Mouse (Mus musculus): ENCODE measurements around the gene Arvcf. TPM values are rescaled to one million over a fixed set of nuclear protein-coding genes. Genes with fewer than 3 reads are reported as not detected.

Gene Arvcf
- polyA plus RNA-seq, 1 experiment from 2014 or later: 19.5 TPM

DNA sequence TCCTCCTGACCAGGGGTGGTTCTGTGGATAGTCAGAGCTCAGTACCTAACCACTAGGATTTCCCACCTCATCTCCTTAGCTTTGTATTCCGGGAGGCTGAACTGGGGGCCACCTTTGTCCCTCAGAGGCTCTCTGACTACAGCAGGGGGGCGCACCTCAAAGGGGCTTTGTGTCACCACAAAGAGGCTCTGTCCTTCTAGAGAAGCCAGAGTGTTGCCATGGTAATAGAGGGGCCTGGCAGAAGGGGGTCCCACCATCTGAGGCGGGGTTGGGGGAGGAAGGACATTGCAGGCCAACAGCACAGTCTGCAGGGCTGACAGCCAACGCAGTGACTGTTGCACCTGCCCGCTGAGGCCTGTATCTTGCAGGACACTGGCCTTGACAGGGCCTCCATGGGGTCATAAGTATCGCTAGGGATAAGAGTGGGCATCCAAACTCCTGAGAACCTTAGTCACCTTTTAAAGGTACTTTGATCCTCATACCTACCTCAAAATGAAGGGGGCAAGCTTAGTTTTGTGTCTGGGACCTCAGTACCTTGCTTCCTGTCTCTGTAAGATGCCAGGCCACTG is 32.6 kb downstream of the Arvcf start:
- Histone ChIP-seq H3K4me2 (no peak overlapping the region), H3K9me3 (replicated peaks; ENCODE audit: control insufficient read depth, low read length) (no peaks in the 10 kb centered on the region), H3K9ac (ENCODE audit: low read depth, low read length) (no peak overlapping the region), H3K4me1 (ENCODE audit: control insufficient read depth, insufficient read depth, low read length) (peaks cover 18% of the 10 kb centered on the region), H3K4me3 (ENCODE audit: low read depth, low read length) (no peak overlapping the region), H3K27ac (ENCODE audit: low read depth, low read length) (no peak overlapping the region), H3K36me3 (ENCODE audit: control insufficient read depth, insufficient read depth, low read length) (no peaks in the 10 kb centered on the region), H3K27me3 (ENCODE audit: control insufficient read depth, insufficient read depth, low read length) (no peaks in the 10 kb centered on the region)
- 53% methylated on average over 6 of the region's 6 CpGs for whole genome bisulfite sequencing (ENCODE audit: insufficient replicate concordance)
- ATAC-seq (replicated peaks; ENCODE audit: insufficient number of reproducible peaks, low FRiP score, low TSS enrichment): no peak

DNA sequence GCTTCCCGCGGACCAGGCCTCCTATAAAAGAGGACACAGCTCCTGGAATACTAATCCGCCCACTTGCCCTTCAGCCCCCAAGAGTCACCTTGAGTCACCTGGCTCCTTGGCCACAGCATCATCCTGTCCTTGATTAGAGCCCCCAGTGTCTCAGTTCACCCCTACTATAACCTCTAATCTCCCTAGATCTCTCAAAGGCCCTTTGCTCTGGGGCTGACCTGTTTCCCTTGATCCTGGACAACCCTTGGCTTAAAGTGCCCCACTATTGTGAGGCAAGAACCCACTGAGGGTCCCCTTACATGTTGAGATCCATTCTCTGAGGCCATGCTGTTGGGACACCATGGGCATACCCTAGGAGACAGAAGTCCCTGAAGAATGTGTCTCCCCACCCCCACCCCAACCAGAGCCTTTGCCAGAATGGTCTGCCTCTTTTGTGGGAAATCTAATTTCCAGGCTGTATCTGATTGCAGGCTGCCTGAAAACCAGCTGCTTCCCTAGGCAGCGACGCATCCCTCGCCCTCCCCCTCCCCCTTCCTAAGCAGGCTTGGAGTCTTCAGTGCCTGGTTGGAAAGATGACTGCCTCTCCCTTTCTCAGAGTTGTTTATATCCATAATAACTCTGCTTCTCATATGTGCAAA is 33.8 kb downstream of the Arvcf start:
- Histone ChIP-seq H3K36me3 (ENCODE audit: control insufficient read depth, insufficient read depth, low read length) (no peaks in the 10 kb centered on the region), H3K27me3 (ENCODE audit: control insufficient read depth, insufficient read depth, low read length) (no peaks in the 10 kb centered on the region), H3K27ac (ENCODE audit: low read depth, low read length) (no peak overlapping the region), H3K4me3 (ENCODE audit: low read depth, low read length) (no peak overlapping the region), H3K9me3 (replicated peaks; ENCODE audit: control insufficient read depth, low read length) (no peaks in the 10 kb centered on the region), H3K4me2 (no peak overlapping the region), H3K9ac (ENCODE audit: low read depth, low read length) (no peak overlapping the region), H3K4me1 (ENCODE audit: control insufficient read depth, insufficient read depth, low read length) (peaks cover 16% of the 10 kb centered on the region)
- no peak for ATAC-seq (replicated peaks; ENCODE audit: insufficient number of reproducible peaks, low FRiP score, low TSS enrichment)
- 59% methylated on average over 6 of the region's 6 CpGs for WGBS (ENCODE audit: insufficient replicate concordance)

DNA sequence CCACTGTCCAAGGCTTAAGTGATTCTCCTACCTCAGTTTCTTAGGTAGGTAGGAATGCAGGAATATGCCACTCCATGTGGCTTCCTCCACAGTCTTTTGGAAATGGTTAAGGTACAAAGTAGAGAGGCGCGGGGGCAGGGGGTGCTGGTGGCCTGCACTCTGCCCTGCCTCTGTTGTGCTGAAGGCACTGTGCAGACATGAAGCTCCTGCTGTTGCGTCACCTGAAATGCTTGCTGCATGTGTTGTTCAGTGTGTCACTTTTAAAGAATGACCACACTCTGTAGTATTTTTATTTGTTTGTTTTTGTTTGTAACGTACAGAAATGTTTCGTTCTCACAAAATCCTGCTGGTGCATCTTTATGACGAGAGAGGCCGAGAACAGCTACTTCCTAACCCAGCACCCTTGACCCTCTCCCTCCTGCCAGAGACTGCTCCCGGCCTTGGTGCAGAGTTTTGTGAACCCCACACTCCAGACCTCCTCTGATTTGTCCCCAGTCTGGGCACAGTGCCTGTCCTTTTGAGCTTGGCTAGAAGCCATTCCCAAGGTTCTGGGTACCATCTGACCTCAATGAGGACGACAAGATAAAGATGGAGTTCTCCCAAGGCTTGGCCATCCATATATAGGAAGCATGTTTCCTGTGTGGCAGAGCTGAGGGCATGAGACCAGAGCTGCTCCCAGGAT is 35.2 kb downstream of the Arvcf start:
- Histone ChIP-seq H3K9ac (ENCODE audit: low read depth, low read length) (no peak overlapping the region), H3K4me3 (ENCODE audit: low read depth, low read length) (no peak overlapping the region), H3K36me3 (ENCODE audit: control insufficient read depth, insufficient read depth, low read length) (no peaks in the 10 kb centered on the region), H3K27ac (ENCODE audit: low read depth, low read length) (no peak overlapping the region), H3K27me3 (ENCODE audit: control insufficient read depth, insufficient read depth, low read length) (no peaks in the 10 kb centered on the region), H3K4me2 (no peak overlapping the region), H3K4me1 (ENCODE audit: control insufficient read depth, insufficient read depth, low read length) (peaks cover 22% of the 10 kb centered on the region), H3K9me3 (replicated peaks; ENCODE audit: control insufficient read depth, low read length) (no peaks in the 10 kb centered on the region)
- WGBS (ENCODE audit: insufficient replicate concordance): 78% methylated on average over 9 of the region's 9 CpGs
- no peak for ATAC-seq (replicated peaks; ENCODE audit: insufficient number of reproducible peaks, low FRiP score, low TSS enrichment)

DNA sequence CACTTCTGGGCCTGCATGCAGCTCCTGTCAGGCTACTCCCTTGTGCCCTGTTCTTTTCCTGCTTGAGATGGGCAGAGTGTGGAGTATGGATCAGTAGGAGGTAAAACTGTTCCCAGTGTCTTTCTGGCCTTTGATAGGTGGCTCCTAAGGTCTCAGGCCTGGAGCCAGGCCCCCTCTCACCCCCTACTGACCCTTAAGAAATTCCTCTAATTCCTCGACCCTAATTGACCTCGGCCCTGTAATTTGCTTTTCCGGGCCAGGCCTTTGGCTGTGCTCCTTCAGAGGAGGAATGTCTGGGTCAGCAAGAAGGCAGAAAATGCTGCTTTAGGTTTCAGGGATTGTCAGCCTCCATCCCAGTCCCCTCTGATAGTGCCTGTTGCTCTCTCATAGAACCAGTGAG is 35.8 kb downstream of the Arvcf start:
- Histone ChIP-seq H3K27ac (ENCODE audit: low read depth, low read length) (no peak overlapping the region), H3K4me3 (ENCODE audit: low read depth, low read length) (no peak overlapping the region), H3K4me1 (ENCODE audit: control insufficient read depth, insufficient read depth, low read length) (peaks cover 28% of the 10 kb centered on the region), H3K27me3 (ENCODE audit: control insufficient read depth, insufficient read depth, low read length) (no peaks in the 10 kb centered on the region), H3K4me2 (no peak overlapping the region), H3K9me3 (replicated peaks; ENCODE audit: control insufficient read depth, low read length) (no peaks in the 10 kb centered on the region), H3K9ac (ENCODE audit: low read depth, low read length) (no peak overlapping the region), H3K36me3 (ENCODE audit: control insufficient read depth, insufficient read depth, low read length) (no peaks in the 10 kb centered on the region)
- whole genome bisulfite sequencing (ENCODE audit: insufficient replicate concordance): 23% methylated on average over 3 of the region's 3 CpGs
- no peak for ATAC-seq (replicated peaks; ENCODE audit: insufficient number of reproducible peaks, low FRiP score, low TSS enrichment)

DNA sequence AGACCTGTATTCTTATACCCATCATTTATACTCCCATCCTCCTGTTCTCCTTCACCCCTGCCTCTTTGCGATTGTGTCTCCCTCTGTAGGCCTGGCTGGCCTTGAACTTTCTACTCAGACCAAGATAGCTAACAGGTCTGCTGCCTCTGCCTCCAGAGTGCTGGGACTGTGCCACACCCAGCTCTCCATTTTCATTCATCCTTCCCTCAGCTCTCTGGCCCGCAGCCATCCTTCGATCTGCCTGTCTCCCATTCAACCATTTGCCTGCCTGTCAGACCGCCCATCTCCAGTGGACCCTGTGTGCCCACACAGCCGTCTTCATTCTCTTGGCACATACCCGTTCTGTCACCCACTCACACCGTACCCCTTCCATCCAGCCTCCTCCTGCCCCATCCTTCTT is 36.2 kb downstream of the Arvcf start:
- Histone ChIP-seq H3K36me3 (ENCODE audit: control insufficient read depth, insufficient read depth, low read length) (no peaks in the 10 kb centered on the region), H3K27me3 (ENCODE audit: control insufficient read depth, insufficient read depth, low read length) (no peaks in the 10 kb centered on the region), H3K9me3 (replicated peaks; ENCODE audit: control insufficient read depth, low read length) (no peaks in the 10 kb centered on the region), H3K4me1 (ENCODE audit: control insufficient read depth, insufficient read depth, low read length) (peaks cover 32% of the 10 kb centered on the region), H3K4me3 (ENCODE audit: low read depth, low read length) (no peak overlapping the region), H3K4me2 (no peak overlapping the region), H3K9ac (ENCODE audit: low read depth, low read length) (no peak overlapping the region), H3K27ac (ENCODE audit: low read depth, low read length) (no peak overlapping the region)
- WGBS (ENCODE audit: insufficient replicate concordance): 85% methylated on average over 7 of the region's 7 CpGs
- no peak for ATAC-seq (replicated peaks; ENCODE audit: insufficient number of reproducible peaks, low FRiP score, low TSS enrichment)

DNA sequence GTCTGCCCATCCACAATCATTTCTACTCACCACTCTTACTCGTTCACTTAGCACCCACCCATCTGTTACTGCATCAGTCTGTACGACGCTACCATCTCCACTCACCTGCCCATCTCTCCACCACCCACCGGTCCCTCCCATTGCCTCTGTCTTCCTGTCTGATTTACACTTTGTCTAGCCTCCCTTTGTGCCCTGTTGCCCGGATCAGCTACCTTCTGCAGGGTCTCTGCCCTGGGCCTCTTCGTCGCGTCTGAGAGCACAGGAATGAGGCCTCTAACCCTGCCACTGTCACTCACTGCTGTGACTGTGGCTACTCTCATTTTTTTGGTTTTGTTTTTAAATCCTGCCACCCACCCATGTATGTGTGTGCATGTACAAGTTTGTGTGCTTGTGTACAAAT is 36.7 kb downstream of the Arvcf start:
- Histone ChIP-seq H3K27me3 (ENCODE audit: control insufficient read depth, insufficient read depth, low read length) (no peaks in the 10 kb centered on the region), H3K4me3 (ENCODE audit: low read depth, low read length) (no peak overlapping the region), H3K4me2 (no peak overlapping the region), H3K4me1 (ENCODE audit: control insufficient read depth, insufficient read depth, low read length) (peaks cover 31% of the 10 kb centered on the region), H3K9ac (ENCODE audit: low read depth, low read length) (no peak overlapping the region), H3K36me3 (ENCODE audit: control insufficient read depth, insufficient read depth, low read length) (no peaks in the 10 kb centered on the region), H3K27ac (ENCODE audit: low read depth, low read length) (no peak overlapping the region), H3K9me3 (replicated peaks; ENCODE audit: control insufficient read depth, low read length) (no peaks in the 10 kb centered on the region)
- WGBS (ENCODE audit: insufficient replicate concordance): 79% methylated on average over 8 of the region's 8 CpGs
- no peak for ATAC-seq (replicated peaks; ENCODE audit: insufficient number of reproducible peaks, low FRiP score, low TSS enrichment)

DNA sequence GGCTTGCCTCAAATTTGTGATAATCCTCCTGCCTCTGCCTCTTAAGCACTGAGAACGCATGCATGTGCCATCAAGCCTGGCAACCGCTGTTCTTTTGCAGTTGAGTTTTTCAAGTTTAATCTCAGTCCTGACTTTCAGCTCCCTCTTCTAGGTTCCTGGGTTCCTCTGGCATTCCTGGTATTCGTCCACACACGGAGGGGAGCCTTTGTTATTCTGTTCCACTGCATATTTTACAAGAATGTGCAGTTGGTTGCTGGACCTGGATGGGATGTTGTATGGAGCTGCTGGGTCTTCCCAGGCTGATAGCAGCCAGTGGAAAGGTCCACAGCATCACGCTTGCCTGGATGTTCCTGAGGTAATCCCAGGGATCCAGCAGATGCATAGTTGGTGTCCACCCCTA is 37.4 kb downstream of the Arvcf start:
- H3K27ac ChIP-seq (ENCODE audit: low read depth, low read length): no peak overlapping the region
- no peak overlapping the region for H3K4me3 ChIP-seq (ENCODE audit: low read depth, low read length)
- H3K9me3 ChIP-seq (replicated peaks; ENCODE audit: control insufficient read depth, low read length): no peaks in the 10 kb centered on the region
- H3K36me3 ChIP-seq (ENCODE audit: control insufficient read depth, insufficient read depth, low read length): no peaks in the 10 kb centered on the region
- H3K4me1 ChIP-seq (ENCODE audit: control insufficient read depth, insufficient read depth, low read length): peaks cover 30% of the 10 kb centered on the region
- H3K4me2 ChIP-seq: no peak overlapping the region
- 65% methylated on average over 5 of the region's 5 CpGs for WGBS (ENCODE audit: insufficient replicate concordance)
- no peak for ATAC-seq (replicated peaks; ENCODE audit: insufficient number of reproducible peaks, low FRiP score, low TSS enrichment)
- no peak overlapping the region for H3K9ac ChIP-seq (ENCODE audit: low read depth, low read length)
- H3K27me3 ChIP-seq (ENCODE audit: control insufficient read depth, insufficient read depth, low read length): no peaks in the 10 kb centered on the region

DNA sequence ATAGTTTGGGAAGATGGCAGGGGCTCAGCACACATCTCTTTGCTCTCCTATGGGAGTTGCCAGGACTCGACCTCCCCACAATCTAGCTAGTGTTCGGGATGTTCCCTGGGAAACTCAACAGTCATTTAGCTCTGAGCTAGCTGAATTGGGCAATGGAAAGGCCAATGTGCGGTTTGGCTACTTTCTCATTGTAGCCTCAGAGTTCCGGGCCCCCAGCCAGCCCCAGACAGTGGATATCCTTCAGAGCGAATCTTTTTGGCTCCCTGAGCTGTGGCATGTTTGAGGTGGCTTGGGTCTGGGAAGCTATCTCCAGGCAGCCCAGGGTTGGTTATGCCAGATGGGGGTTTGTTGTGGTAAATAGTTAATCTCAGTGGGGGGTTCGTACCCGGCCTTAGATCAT is 38.5 kb downstream of the Arvcf start:
- Histone ChIP-seq H3K9ac (ENCODE audit: low read depth, low read length) (no peak overlapping the region), H3K4me2 (no peak overlapping the region), H3K27me3 (ENCODE audit: control insufficient read depth, insufficient read depth, low read length) (no peaks in the 10 kb centered on the region), H3K4me1 (ENCODE audit: control insufficient read depth, insufficient read depth, low read length) (peaks cover 30% of the 10 kb centered on the region), H3K27ac (ENCODE audit: low read depth, low read length) (no peak overlapping the region), H3K4me3 (ENCODE audit: low read depth, low read length) (no peak overlapping the region), H3K36me3 (ENCODE audit: control insufficient read depth, insufficient read depth, low read length) (no peaks in the 10 kb centered on the region), H3K9me3 (replicated peaks; ENCODE audit: control insufficient read depth, low read length) (no peaks in the 10 kb centered on the region)
- WGBS (ENCODE audit: insufficient replicate concordance): 77% methylated on average over 7 of the region's 7 CpGs
- no peak for ATAC-seq (replicated peaks; ENCODE audit: insufficient number of reproducible peaks, low FRiP score, low TSS enrichment)

DNA sequence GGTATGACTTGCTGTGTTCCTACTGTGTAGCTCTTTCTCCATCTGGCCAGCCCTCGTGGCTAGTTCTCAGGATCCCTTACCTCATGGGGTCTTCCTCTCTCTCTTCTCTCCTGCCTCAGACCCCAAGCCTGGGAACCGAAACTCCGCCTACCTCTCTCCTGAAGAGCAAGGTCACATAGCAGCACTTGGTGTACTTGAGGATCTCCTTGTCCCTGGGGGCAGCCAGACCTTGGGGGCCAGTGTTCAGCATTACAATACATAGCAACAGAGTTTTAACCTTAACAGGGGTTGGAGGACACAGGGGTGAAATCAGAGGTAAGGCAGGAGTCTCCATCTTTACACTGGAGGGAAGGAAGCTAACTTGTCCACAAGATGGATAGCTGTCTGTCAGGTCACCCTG is 39.0 kb downstream of the Arvcf start:
- WGBS (ENCODE audit: insufficient replicate concordance): 47% methylated on average over 3 of the region's 3 CpGs
- Histone ChIP-seq H3K27me3 (ENCODE audit: control insufficient read depth, insufficient read depth, low read length) (no peaks in the 10 kb centered on the region), H3K4me3 (ENCODE audit: low read depth, low read length) (no peak overlapping the region), H3K36me3 (ENCODE audit: control insufficient read depth, insufficient read depth, low read length) (no peaks in the 10 kb centered on the region), H3K27ac (ENCODE audit: low read depth, low read length) (no peak overlapping the region), H3K9me3 (replicated peaks; ENCODE audit: control insufficient read depth, low read length) (no peaks in the 10 kb centered on the region), H3K9ac (ENCODE audit: low read depth, low read length) (no peak overlapping the region), H3K4me1 (ENCODE audit: control insufficient read depth, insufficient read depth, low read length) (peaks cover 28% of the 10 kb centered on the region), H3K4me2 (no peak overlapping the region)
- ATAC-seq (replicated peaks; ENCODE audit: insufficient number of reproducible peaks, low FRiP score, low TSS enrichment): no peak

Data from heart, embryonic 11.5 days (tissue).